Mouse (Mus musculus) stomach, embryonic 16.5 days (tissue): ENCODE measurements around the gene Impg2. TPM values are rescaled to one million over a fixed set of nuclear protein-coding genes. Genes with fewer than 3 reads are reported as not detected.

ENCODE experiments used
- ATAC-seq: fragments of 200-750 bp; cut with Nextera tagmentation; 2 replicates; pipeline ENCODE4 v1.8.0; 2017; ENCODE audit warnings: moderate number of reproducible peaks, moderate TSS enrichment; ENCODE audit not compliant: insufficient read depth, low FRiP score
- H3K27ac ChIP-seq: fragments of 300-500 bp; sonication (generic); 2 replicates; pipeline ENCODE4 v1.5.1; 2014; ENCODE audit warnings: low read length
- H3K27me3 ChIP-seq: fragments of 300-500 bp; sonication (generic); 2 replicates; pipeline ENCODE4 v1.6.1; 2014; ENCODE audit warnings: low read length, control low read depth, mixed read lengths; ENCODE audit not compliant: control insufficient read depth, insufficient read depth
- H3K36me3 ChIP-seq: fragments of 300-500 bp; sonication (generic); 2 replicates; pipeline ENCODE4 v1.6.1; 2014; ENCODE audit warnings: low read length; ENCODE audit not compliant: control insufficient read depth, insufficient read depth
- H3K4me1 ChIP-seq: fragments of 300-500 bp; sonication (generic); 2 replicates; pipeline ENCODE4 v1.6.1; 2014; ENCODE audit warnings: low read length, control low read depth, mixed read lengths; ENCODE audit not compliant: control insufficient read depth, insufficient read depth
- H3K4me2 ChIP-seq: fragments of 300-500 bp; sonication (generic); 2 replicates; pipeline ENCODE4 v1.6.1; 2014; ENCODE audit warnings: low read depth, low read length, mixed read lengths
- H3K4me3 ChIP-seq: fragments of 300-500 bp; sonication (generic); replicated peaks from 2 replicates; pipeline ENCODE4 v1.5.1; 2014; ENCODE audit warnings: mild to moderate bottlenecking, low read length
- H3K9ac ChIP-seq: fragments of 300-500 bp; sonication (generic); 2 replicates; pipeline ENCODE4 v1.6.1; 2014; ENCODE audit warnings: low read length
- H3K9me3 ChIP-seq: fragments of 300-500 bp; sonication (generic); replicated peaks from 2 replicates; pipeline ENCODE4 v1.6.1; 2016; ENCODE audit warnings: low read length, control low read depth; ENCODE audit not compliant: control insufficient read depth
- whole genome bisulfite sequencing: fragments of 180-500 bp; shearing (Covaris S2); extraction: QIAGEN DNeasy Blood & Tissue Kit; methylation state at CpG from one replicate; pipeline ENCODE4 v1.1.7; 2014; 5-methylcytosine and 5-hydroxymethylcytosine counted together
- polyA plus RNA-seq: library from polyadenylated mRNA; unstranded; fragments of >200 nt; fragmentation: Nextera tagmentation; extraction: Ambion mirVana; gene quantifications from 2 replicates; pipeline ENCODE4 v1.2.1, GENCODE M21; 2015

Impg2 gene
- 0.12 and 0.39 TPM in 2 replicates for polyA plus RNA-seq

GRCm38 (mm10) chr16:56204051-56204450 lies at the start of gene Impg2:
Gene Impg2, plus strand, starts transcription at chr16:56204313.
- 39% methylated on average over 6 of the region's 6 CpGs for whole genome bisulfite sequencing
- Histone ChIP-seq H3K4me3 (no peak within 1 kb of the TSS), H3K27me3 (no peaks in the 10 kb centered on the region), H3K36me3 (no peaks in the 10 kb centered on the region), H3K9ac (no peak within 1 kb of the TSS), H3K4me1 (no peaks in the 10 kb centered on the region), H3K9me3 (no peaks in the 10 kb centered on the region), H3K4me2 (no peak within 1 kb of the TSS), H3K27ac (no peak within 1 kb of the TSS)
- ATAC-seq, result no peak

GRCm38 (mm10) chr16:56163466-56163865 lies 40.6 kb upstream of the Impg2 start:
- no peak for ATAC-seq
- 90% methylated on average over 7 of the region's 7 CpGs for WGBS
- no peaks in the 10 kb centered on the region for H3K9me3 ChIP-seq

GRCm38 (mm10) chr16:56170247-56170646 lies 33.9 kb upstream of the Impg2 start:
- H3K9me3 ChIP-seq, result no peaks in the 10 kb centered on the region
- no peak overlapping the region for H3K9ac ChIP-seq
- H3K4me1 ChIP-seq, result no peaks in the 10 kb centered on the region
- H3K4me3 ChIP-seq, result no peak overlapping the region
- ATAC-seq, result no peak
- H3K27me3 ChIP-seq, result no peaks in the 10 kb centered on the region
- no peak overlapping the region for H3K27ac ChIP-seq
- H3K36me3 ChIP-seq, result 0 out of 2 replicates have a peak, but pooled peaks cover 3% of the 10 kb centered on the region
- no peak overlapping the region for H3K4me2 ChIP-seq

More at GRCm38 (mm10) chr16:56163466-56163865, 40.6 kb upstream of the Impg2 start:
- H3K27ac ChIP-seq, result no peak overlapping the region
- no peaks in the 10 kb centered on the region for H3K4me1 ChIP-seq
- 0 out of 2 replicates have a peak, but pooled peaks cover 3% of the 10 kb centered on the region for H3K36me3 ChIP-seq
- no peaks in the 10 kb centered on the region for H3K27me3 ChIP-seq
- H3K9ac ChIP-seq, result no peak overlapping the region
- H3K4me2 ChIP-seq, result no peak overlapping the region
- no peak overlapping the region for H3K4me3 ChIP-seq

GRCm38 (mm10) chr16:56175867-56176581 lies 28.1 kb upstream of the Impg2 start:
- no peak overlapping the region for H3K4me2 ChIP-seq
- no peak for ATAC-seq
- WGBS, result 63% methylated on average over 8 of the region's 8 CpGs
- H3K9ac ChIP-seq, result no peak overlapping the region
- 0 out of 2 replicates have a peak, but pooled peaks cover 3% of the 10 kb centered on the region for H3K36me3 ChIP-seq
- no peak overlapping the region for H3K27ac ChIP-seq
- H3K4me1 ChIP-seq, result no peaks in the 10 kb centered on the region
- no peaks in the 10 kb centered on the region for H3K9me3 ChIP-seq
- H3K4me3 ChIP-seq, result no peak overlapping the region
- no peaks in the 10 kb centered on the region for H3K27me3 ChIP-seq

GRCm38 (mm10) chr16:56186863-56187262 lies 17.2 kb upstream of the Impg2 start:
- WGBS, result 86% methylated on average over 4 of the region's 4 CpGs
- H3K36me3 ChIP-seq, result peaks cover 13% of the 10 kb centered on the region
- no peaks in the 10 kb centered on the region for H3K4me1 ChIP-seq
- peaks cover 3% of the 10 kb centered on the region; the same call in 1 of the 2 replicates for H3K9me3 ChIP-seq
- no peaks in the 10 kb centered on the region for H3K27me3 ChIP-seq
- no peak overlapping the region for H3K27ac ChIP-seq
- no peak overlapping the region for H3K4me2 ChIP-seq
- no peak overlapping the region for H3K4me3 ChIP-seq
- ATAC-seq, result no peak
- H3K9ac ChIP-seq, result no peak overlapping the region

DNA sequence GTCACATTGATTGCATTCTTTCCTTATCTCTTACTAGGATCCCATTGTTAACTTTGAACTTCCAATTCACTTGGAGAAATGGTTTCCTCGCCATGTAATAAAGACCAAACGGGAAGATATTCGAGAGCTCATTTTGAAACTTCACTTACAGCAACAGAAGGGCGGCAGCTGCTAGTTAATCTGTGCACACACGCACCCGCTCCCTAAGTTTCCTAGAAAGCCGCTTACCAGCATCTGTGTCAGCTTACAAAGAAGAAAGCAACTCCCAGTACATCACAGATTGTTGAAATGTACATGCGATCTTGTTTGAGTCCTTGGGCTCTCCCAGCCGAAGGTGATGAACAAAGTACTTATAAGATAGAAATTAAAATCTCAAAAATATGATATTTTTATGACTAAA lies 15.9 kb upstream of the Impg2 start:
- H3K4me3 ChIP-seq, result no peak overlapping the region
- H3K4me1 ChIP-seq, result no peaks in the 10 kb centered on the region
- H3K27me3 ChIP-seq, result no peaks in the 10 kb centered on the region
- H3K9ac ChIP-seq, result no peak overlapping the region
- peaks cover 13% of the 10 kb centered on the region for H3K36me3 ChIP-seq
- no peak overlapping the region for H3K27ac ChIP-seq
- H3K4me2 ChIP-seq, result no peak overlapping the region
- WGBS, result 92% methylated on average over 9 of the region's 9 CpGs
- H3K9me3 ChIP-seq, result peaks cover 3% of the 10 kb centered on the region; the same call in 1 of the 2 replicates
- no peak for ATAC-seq

- Histone ChIP-seq H3K27me3 (no peaks in the 10 kb centered on the region), H3K9ac (no peak overlapping the region), H3K4me1 (no peaks in the 10 kb centered on the region), H3K27ac (no peak overlapping the region), H3K36me3 (no peaks in the 10 kb centered on the region), H3K4me3 (no peak overlapping the region), H3K9me3 (no peaks in the 10 kb centered on the region), H3K4me2 (no peak overlapping the region)
- WGBS, result 52% methylated on average over 3 of the region's 3 CpGs
- no peak for ATAC-seq
Measured at GRCm38 (mm10) chr16:56212740-56213139, 8.6 kb downstream of the Impg2 start.

DNA sequence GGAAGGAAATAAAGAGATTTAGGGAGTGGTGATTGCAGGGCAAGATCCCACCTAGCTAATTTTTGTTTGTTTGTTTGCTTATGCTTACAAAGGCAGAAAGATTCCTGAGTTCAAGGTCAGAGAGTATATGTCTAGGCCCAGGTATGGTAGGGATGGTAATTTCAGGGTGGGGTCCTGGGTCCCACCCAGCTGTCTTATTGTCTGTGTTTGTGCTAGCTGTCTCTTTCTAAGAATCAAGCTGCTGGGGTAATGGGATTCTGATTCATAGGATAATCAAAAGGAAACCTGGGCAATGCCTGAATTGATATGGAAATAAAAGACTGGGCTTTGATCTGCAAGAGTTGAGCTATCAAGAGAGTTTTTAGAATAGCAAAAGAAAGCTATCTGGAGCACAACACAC lies 23.6 kb downstream of the Impg2 start:
- no peak overlapping the region for H3K4me3 ChIP-seq
- H3K4me2 ChIP-seq, result no peak overlapping the region
- H3K9me3 ChIP-seq, result no peaks in the 10 kb centered on the region
- no peak overlapping the region for H3K27ac ChIP-seq
- H3K27me3 ChIP-seq, result no peaks in the 10 kb centered on the region
- no peak for ATAC-seq
- H3K4me1 ChIP-seq, result no peaks in the 10 kb centered on the region
- no peaks in the 10 kb centered on the region for H3K36me3 ChIP-seq
- no peak overlapping the region for H3K9ac ChIP-seq

- H3K36me3 ChIP-seq, result no peaks in the 10 kb centered on the region
- H3K9ac ChIP-seq, result no peak overlapping the region
- H3K27me3 ChIP-seq, result no peaks in the 10 kb centered on the region
- peak; percentile 62; the same call in 1 of the 2 replicates for ATAC-seq
- H3K4me1 ChIP-seq, result no peaks in the 10 kb centered on the region
- H3K4me3 ChIP-seq, result no peak overlapping the region
- H3K4me2 ChIP-seq, result no peak overlapping the region
- 22% methylated on average over 2 of the region's 2 CpGs for WGBS
- H3K27ac ChIP-seq, result no peak overlapping the region
- no peaks in the 10 kb centered on the region for H3K9me3 ChIP-seq
Measured at GRCm38 (mm10) chr16:56229455-56229854, 25.3 kb downstream of the Impg2 start.
